Mouse (Mus musculus): ENCODE measurements around the gene Zmiz1.

Gene Zmiz1

GRCm38 (mm10) chr14:25526872-25527271 is 67.9 kb downstream of the Zmiz1 start:
- in situ Hi-C loops (cut with MboI, MseI) = loop anchor here in 1 of 2 experiments (5.0 kb wide), 1 partner anchor 40 kb away; no protein-coding TSS in a partner anchor

GRCm38 (mm10) chr14:25527321-25527720 is 68.3 kb downstream of the Zmiz1 start:
- in situ Hi-C loops (cut with MboI, MseI) = loop anchor here in 1 of 2 experiments (5.0 kb wide), 1 partner anchor 40 kb away; no protein-coding TSS in a partner anchor

- in situ Hi-C loops (cut with MboI, MseI) = no loop called here
These were observed 71.4 kb downstream of the Zmiz1 start for GRCm38 (mm10) chr14:25530342-25530741.

- in situ Hi-C loops (cut with MboI, MseI) = no loop called here
These were observed 71.8 kb downstream of the Zmiz1 start for GRCm38 (mm10) chr14:25530815-25531214.

GRCm38 (mm10) chr14:25533010-25533409 is 74.0 kb downstream of the Zmiz1 start:
- in situ Hi-C loops (cut with MboI, MseI) = no loop called here

GRCm38 (mm10) chr14:25533631-25534395 is 74.8 kb downstream of the Zmiz1 start:
- in situ Hi-C loops (cut with MboI, MseI) = no loop called here

GRCm38 (mm10) chr14:25534396-25534769 is 75.4 kb downstream of the Zmiz1 start:
- in situ Hi-C loops (cut with MboI, MseI) = no loop called here

- in situ Hi-C loops (cut with MboI, MseI) = no loop called here
These were observed 76.1 kb downstream of the Zmiz1 start for GRCm38 (mm10) chr14:25534918-25535582.

- in situ Hi-C loops (cut with MboI, MseI) = no loop called here
These were observed 76.6 kb downstream of the Zmiz1 start for GRCm38 (mm10) chr14:25535583-25535943.

- in situ Hi-C loops (cut with MboI, MseI) = no loop called here
These were observed 77.5 kb downstream of the Zmiz1 start for GRCm38 (mm10) chr14:25536476-25536875.

- in situ Hi-C loops (cut with MboI, MseI) = no loop called here
These were observed 78.4 kb downstream of the Zmiz1 start for GRCm38 (mm10) chr14:25537351-25537750.

- in situ Hi-C loops (cut with MboI, MseI) = no loop called here
These were observed 79.5 kb downstream of the Zmiz1 start for GRCm38 (mm10) chr14:25538522-25538921.

- in situ Hi-C loops (cut with MboI, MseI) = no loop called here
These were observed 80.6 kb downstream of the Zmiz1 start for GRCm38 (mm10) chr14:25539493-25540116.

- in situ Hi-C loops (cut with MboI, MseI) = no loop called here
These were observed 81.2 kb downstream of the Zmiz1 start for GRCm38 (mm10) chr14:25540172-25540571.

GRCm38 (mm10) chr14:25541213-25541612 is 82.2 kb downstream of the Zmiz1 start:
- in situ Hi-C loops (cut with MboI, MseI) = no loop called here

- in situ Hi-C loops (cut with MboI, MseI) = no loop called here
These were observed 84.1 kb downstream of the Zmiz1 start for GRCm38 (mm10) chr14:25543098-25543497.

- in situ Hi-C loops (cut with MboI, MseI) = no loop called here
These were observed 84.9 kb downstream of the Zmiz1 start for GRCm38 (mm10) chr14:25543927-25544326.

- in situ Hi-C loops (cut with MboI, MseI) = no loop called here
These were observed 88.1 kb downstream of the Zmiz1 start for GRCm38 (mm10) chr14:25546852-25547621.

- in situ Hi-C loops (cut with MboI, MseI) = no loop called here
These were observed 88.9 kb downstream of the Zmiz1 start for GRCm38 (mm10) chr14:25547882-25548281.

- in situ Hi-C loops (cut with MboI, MseI) = no loop called here
These were observed 89.7 kb downstream of the Zmiz1 start for GRCm38 (mm10) chr14:25548650-25549049.

GRCm38 (mm10) chr14:25549125-25549524 is 90.1 kb downstream of the Zmiz1 start:
- in situ Hi-C loops (cut with MboI, MseI) = no loop called here
